Mouse (Mus musculus): Measurements from ENCODE around the gene Pm20d2.

Pm20d2 gene

GRCm38 (mm10) chr4:33189735-33190036, at the start of gene Pm20d2:
TSS of gene Pm20d2 (minus strand) at chr4:33189737.
- no peak for DNase-seq (ENCODE audit: low read depth, low spot score)

DNA sequence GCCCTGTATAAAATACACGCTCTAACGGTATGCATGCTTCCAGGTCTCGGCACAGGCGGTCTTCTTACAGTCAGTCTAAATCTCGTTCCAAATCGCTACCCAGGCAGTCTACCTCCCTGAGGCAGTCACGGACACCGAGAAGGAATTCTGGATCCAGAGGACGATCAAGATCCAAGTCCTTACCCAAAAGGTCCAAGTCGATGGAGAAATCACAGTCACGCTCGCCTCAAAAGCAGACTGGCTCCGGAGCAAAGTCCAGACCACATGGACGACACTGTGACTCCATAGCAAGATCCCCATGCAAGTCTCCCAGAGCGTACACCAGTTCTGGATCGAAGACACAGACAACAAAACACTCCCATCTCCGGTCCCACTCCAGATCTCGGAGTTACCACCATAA, 41.3 kb upstream of the Pm20d2 start:
- no peak for DNase-seq (ENCODE audit: low read depth, low spot score)

DNA sequence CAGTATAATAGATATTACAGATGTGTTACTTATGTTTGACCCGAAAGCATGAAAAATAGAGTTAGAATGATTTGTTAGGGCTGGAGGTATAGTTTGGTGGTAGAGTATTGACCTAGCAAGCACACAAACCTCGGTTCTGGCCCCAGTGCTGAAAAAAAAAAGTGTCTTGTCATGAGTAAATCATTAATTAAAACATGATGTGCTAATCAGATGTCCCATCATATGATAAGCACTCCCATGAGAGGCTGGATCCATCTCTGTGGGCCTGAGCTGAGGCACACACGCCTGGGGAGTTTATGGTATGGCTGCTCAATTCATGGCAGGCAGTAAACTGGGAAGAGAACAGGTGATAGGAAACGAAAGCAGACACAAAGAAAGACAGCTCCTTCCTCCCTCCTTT, 40.1 kb upstream of the Pm20d2 start:
- no peak for DNase-seq (ENCODE audit: low read depth, low spot score)

GRCm38 (mm10) chr4:33227164-33227563, 37.6 kb upstream of the Pm20d2 start:
- no peak for DNase-seq (ENCODE audit: low read depth, low spot score)

DNA sequence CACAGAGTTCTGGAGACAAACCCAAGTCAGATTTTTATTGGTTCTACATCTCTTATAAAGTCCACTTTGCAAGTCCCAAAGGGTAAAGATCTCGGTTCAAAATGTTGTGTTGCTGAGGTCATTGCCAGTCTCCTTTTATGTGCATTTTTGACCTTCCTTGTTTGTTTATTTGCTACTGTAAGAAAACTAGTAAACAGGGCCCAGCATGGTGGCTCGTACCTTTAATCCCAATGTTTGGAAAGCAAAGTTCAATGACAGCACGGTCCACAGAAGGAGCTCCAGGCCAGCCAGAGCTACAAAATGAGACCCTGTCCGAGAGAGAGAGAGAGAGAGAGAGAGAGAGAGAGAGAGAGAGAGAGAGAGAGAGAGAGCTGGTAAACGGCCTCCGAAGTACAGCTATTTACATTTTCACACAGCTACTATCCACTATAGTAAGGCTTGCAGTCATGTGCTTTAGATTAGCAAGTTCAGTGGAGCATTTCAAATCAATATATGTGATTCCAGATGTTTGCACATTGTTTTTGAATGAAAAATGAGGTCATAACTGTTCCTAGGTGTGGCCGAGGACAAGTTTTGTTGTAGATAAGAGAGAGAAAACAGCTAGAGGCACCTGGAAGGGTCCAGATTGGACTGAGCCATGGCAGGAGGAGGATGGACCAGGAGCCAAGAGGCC, 34.6 kb upstream of the Pm20d2 start:
- no peak for DNase-seq (ENCODE audit: low read depth, low spot score)

DNA sequence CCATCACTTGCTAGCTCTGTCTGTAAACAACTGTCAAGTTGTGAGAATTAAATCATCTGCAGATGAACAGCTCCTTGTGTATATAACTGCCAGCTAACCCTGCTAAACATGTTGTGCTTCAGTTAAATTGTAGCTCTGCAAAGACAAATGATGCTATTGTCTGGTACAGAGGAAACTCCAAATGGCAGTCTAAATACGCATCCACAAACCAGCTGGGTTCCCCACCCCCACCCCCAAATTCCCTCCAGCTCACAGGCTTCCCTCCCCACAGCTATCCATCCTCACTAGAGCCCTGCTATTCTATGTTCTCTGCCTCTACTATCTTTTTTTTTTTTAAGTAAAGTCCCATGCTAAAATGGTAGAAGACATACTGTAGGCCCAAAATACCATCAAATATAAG, 32.3 kb upstream of the Pm20d2 start:
- DNase-seq (ENCODE audit: low read depth, low spot score) = no peak

DNA sequence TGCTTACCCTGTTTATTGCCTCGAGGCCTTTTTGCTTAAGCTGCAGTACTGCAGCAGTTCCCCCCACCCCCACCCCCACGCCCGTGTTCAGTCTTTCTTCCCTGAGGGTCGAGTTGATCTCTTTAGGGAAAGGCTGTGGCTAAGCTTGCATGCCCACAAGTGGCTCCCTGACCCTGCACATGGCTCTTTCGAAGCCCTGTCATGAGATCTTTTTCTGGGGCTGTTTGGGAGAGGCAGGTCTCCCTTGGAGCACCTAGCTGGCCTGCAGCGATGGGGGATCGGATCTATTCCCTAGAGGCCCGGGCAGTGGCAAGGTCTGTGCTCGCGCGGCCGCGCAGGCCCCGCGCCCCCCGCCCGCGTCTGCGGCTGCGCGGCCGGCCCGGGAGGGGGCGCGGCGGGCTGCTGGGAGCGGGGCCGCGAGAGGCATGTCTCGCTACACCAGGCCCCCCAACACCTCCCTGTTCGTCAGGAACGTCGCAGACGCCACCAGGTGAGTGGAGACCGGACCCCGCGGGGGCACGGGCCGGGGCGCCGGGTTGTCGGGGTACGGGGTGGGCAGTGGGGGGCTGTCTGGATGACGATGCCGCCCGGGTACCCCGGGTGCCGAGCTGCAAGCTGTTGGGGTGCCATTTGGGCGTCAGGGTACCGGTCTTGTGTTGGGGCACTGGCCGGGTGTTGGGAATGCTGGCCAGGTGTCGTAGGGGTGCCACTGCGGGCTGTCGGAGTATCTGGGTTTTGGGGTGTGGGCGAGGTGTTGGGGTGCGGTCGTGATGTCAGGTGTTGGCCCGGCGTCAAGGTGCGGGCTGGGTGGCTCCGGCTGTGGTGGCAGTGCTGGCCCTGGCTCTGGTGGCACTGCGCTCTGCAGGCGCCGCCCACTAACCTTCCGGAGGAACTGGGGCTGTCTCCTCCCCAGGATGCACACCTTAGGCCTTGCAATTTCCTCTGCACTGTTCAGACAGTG, 19.6 kb upstream of the Pm20d2 start, which contains the start of gene Srsf12:
TSS of gene Srsf12 (plus strand) at position 111 of the 961 bp plus-strand sequence.
- peak; percentile 30 for DNase-seq (ENCODE audit: low read depth, low spot score)

DNA sequence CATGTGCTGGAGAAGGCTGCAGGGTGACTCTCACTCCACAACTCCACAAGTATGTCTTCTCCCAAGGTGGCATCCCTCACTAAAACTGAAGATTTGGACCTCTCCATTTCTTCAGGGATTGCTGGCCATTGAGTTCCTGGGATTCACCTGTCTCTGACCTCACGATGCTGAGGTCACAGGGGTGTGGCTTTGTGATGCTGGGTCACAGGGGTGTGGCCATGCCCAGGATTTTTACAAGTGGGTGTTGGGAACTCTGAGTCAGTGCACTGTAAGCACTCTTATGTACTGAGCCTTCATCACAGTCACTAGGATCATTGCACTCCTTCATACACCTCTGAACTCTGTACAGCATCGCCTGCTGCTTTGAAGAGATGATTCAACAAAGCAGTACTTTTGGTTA, 18.0 kb upstream of the Pm20d2 start:
- DNase-seq (ENCODE audit: low read depth, low spot score) = peak; percentile 62

DNA sequence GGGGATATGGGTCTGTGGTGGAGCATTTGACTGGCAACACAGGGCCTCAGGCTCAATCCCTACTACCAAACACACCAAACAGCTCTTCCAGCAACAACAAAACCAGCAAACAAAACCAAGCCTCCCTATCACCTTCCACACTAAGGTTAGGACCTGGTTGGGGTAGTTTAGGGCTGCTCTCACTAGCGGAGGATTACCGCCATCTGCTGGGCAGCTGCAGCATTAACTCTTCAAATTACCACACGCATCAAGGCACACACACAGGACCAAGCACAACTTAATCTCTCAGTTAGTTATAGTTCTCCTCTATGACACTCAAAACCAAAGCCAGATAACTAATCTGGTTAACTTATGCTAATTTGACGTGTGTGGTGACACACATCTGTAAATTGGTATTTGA, 15.1 kb upstream of the Pm20d2 start:
- peak; percentile 69 for DNase-seq (ENCODE audit: low read depth, low spot score)

DNA sequence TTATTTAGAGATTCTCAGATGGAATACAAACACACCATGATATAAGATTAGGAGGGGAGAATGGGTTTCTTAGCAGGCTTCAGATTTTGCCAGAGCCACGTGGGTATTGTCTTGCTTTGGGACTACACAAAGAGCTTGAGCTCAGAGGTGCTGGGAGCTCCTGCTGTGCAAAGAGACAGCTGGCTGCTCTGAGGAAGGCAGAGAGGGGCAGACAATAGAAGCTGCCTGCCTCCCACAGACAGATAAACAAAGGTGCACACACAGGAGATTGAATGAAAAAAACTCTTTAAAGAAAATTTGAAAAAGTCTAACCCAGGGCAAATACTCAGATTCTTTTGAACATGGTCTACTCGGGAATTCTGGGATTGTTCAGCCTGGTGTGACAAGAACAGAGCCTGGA, 8.6 kb upstream of the Pm20d2 start:
- peak; percentile 79 for DNase-seq (ENCODE audit: low read depth, low spot score)

DNA sequence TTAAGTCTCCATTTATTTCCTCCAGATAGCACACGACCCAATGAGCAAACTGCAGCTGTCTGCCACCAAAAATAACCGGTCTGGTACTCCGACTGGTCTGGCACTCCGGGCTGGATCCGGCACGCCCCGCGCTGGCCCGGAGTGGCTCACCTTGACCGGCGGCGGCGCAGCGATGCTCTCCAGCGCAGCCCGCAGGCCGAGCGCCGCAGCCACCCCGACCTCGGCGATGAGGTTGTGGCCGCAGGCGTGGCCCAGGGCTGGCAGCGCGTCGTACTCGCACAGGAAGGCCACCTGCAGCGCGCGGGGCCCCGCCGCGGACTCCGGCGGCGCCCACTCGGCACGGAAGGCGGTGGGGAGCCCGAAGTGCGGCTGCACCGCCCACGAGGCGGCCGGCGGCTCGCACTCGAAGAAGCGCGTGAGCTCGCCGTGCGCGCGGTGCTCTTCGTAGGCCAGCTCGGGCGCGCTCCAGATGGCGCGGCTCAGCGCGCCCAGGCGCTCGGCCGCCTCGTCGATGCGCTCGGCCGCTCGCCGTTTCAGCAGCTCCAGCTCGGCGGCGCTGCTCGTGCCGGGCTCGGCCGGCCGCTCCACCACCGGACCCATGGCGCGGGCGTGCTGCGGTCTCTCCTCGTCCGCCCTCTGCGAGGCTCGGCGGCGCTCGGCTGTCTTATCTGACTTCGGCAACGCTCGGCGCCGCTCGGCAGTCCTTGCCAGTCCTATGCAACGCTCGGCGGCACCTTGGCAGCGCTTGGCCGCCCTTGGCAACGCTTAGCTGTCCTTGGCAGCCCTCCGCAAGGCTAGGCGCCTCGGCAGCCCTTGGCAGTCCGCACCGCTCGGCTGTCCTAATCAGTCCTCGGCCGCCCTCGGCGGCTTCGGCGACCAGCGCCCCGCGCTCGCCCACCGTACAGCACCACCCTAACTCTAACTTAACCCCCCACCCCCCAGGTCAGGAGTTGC, 479 bp downstream of the Pm20d2 start:
- DNase-seq (ENCODE audit: low read depth, low spot score) = peak; percentile 68

- peak; percentile 71 for DNase-seq (ENCODE audit: low read depth, low spot score)
These were observed 1.4 kb downstream of the Pm20d2 start for GRCm38 (mm10) chr4:33188164-33188563.

- no peak for DNase-seq (ENCODE audit: low read depth, low spot score)
These were observed 6.1 kb downstream of the Pm20d2 start for GRCm38 (mm10) chr4:33183477-33183876.

GRCm38 (mm10) chr4:33152087-33153038, 37.2 kb downstream of the Pm20d2 start:
- peak; percentile 9 for DNase-seq (ENCODE audit: low read depth, low spot score)

DNA sequence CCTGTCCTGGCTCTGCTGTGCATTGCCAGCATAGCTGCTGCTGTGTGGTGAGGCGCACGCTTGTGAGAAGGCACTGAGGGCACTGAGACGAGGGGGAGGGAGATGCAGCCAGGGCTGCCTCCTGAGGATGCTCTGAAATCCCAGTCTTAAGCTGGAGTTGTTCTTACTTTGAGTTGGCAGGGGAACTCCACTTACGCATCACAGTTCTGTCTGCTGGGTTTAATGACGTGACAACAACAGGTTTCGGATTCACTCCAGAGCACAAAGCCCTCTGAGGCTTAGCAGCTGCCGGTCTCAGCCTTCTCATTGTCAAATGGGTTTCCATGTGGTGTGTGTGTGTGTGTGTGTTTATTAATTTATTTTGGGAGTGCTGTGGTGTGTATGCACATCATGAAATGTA, 40.4 kb downstream of the Pm20d2 start:
- no peak for DNase-seq (ENCODE audit: low read depth, low spot score)

GRCm38 (mm10) chr4:33147825-33148224, 41.7 kb downstream of the Pm20d2 start:
- peak; percentile 67 for DNase-seq (ENCODE audit: low read depth, low spot score)

DNA sequence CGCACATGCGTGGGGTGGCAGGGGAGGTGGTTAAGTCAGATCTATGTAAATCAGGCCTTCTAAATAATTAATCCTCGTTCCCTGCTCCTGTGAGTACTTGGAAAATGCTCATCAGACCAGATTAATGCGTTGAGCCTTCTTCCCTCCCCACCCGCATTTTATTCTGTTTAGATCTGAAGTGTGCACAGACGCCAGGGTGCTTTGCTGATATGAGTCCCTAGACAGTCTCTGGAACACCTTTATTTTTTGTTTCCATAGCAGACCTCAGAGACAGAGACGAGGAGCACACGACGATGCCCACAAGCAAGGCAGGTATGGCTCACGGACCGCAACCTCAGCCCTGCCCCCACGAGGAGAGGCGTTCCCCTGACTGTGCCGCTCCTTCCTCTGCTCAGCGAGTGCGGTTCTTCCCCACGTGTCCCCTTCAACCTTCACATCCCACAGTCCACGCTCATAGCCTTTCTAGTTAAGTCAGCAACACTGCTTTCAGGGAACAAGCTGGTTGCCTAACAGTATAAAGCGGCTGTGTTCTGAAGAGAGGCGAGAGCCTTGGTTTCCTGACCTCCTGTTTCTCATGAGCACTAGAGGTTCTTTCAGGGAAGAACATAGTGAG, 42.8 kb downstream of the Pm20d2 start:
- no peak for DNase-seq (ENCODE audit: low read depth, low spot score)

GRCm38 (mm10) chr4:33132221-33132620, 57.3 kb downstream of the Pm20d2 start, which contains the start of gene Gabrr1:
TSS of gene Gabrr1 (plus strand) at chr4:33132521.
- DNase-seq (ENCODE audit: low read depth, low spot score) = no peak

DNA sequence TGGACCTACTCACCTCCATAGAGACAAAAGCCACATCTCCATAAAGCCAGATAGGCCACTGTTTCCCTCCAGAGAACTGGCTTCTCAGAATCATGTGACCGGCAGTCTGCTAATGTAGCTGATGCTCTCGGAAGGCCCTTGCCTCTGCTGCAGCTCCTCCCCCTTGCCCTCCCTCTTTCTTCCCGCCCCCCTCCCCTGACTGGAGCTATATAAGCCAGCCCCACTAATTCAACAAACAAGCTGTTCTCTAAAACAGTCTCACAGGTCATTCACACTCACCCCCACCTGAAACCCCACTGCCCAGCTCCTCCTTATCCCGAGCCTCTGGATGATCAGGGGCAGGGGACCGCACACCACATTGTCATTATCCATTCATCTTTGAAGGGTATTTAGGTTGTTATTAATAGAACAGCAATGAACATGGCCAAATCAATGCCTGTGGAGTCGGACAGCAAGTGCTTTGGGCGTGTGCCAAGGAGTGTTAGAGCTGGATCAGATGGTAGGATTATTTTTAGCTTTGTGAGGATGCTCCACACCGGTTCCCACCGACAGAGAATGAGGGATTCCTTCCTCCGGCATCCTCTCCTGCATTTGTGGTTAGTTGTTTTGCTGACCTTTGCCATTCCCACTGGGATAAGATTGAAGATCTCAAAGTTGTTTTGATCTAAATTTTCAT, 64.0 kb downstream of the Pm20d2 start:
- no peak for DNase-seq (ENCODE audit: low read depth, low spot score)

GRCm38 (mm10) chr4:33124493-33124892, 65.0 kb downstream of the Pm20d2 start:
- peak; percentile 65 for DNase-seq (ENCODE audit: low read depth, low spot score)
